Mouse (Mus musculus) E14TG2a.4 (cell line): ENCODE data around the gene 9530068E07Rik.

Experiments used
- CTCF ChIP-seq: conservative IDR thresholded peaks from 2 replicates; pipeline ENCODE4 v1.5.1; 2014; ENCODE audit warnings: low read length
- NANOG ChIP-seq: IDR thresholded peaks from 2 replicates; pipeline ENCODE4 v1.6.1; 2014; ENCODE audit warnings: borderline replicate concordance, low read length, mixed read lengths
- POU5F1 ChIP-seq: IDR thresholded peaks from 2 replicates; pipeline ENCODE4 v1.6.1; 2014; ENCODE audit warnings: low read length, borderline replicate concordance

DNA sequence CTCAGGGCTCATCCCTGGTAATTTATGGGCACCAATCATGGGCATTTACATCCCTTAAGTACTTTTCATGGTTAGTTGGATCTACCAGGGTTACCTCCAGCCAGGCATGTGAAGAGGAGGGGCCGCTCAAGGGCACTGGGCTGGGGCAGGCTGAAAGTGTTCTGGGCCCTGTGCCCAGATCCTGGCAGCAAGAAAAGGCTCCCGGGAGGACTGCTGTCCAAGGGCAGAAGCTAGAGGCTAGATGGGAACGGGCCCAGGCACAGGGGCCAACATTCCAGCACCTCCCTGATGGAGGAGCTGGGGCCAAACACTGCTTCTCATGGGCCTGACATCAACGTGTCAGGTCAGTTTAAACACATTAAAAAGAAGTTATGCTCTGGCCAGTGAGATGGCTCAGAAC lies 51.0 kb downstream of the 9530068E07Rik start:
- TF ChIP-seq CTCF (no peak), POU5F1 (no peak), NANOG (no peak)
